Mouse (Mus musculus) layer of hippocampus, postnatal 10 days (tissue): ENCODE measurements around the gene Aatk. TPM values are rescaled to one million over a fixed set of nuclear protein-coding genes. Genes with fewer than 3 reads are reported as not detected.

Experiments
- DNase-seq, 2 experiments: peaks; one replicate each; pipeline ENCODE4 v3.0.0; 2021; ENCODE audit warnings: low spot score in 2 of 2
- total RNA-seq, 2 experiments: library from RNA; stranded (reverse); gene quantifications; 2 replicates each; pipeline ENCODE4 v1.2.3; 2021

Aatk gene
- total RNA-seq, 2 experiments from 2014 or later, result 136 to 148 TPM

- no peak for DNase-seq
These were observed 6.9 kb upstream of the Aatk start for GRCm38 (mm10) chr11:120053846-120054245.

GRCm38 (mm10) chr11:120052274-120052673, 5.3 kb upstream of the Aatk start:
- DNase-seq, result no peak

- DNase-seq, result peak in 1 of 2 experiments; percentile 46
These were observed 4.3 kb upstream of the Aatk start for GRCm38 (mm10) chr11:120051124-120051811.

- no peak for DNase-seq
These were observed 2.1 kb upstream of the Aatk start for GRCm38 (mm10) chr11:120049067-120049466.

GRCm38 (mm10) chr11:120048252-120048556, 1.2 kb upstream of the Aatk start:
- peak; percentile 65 to 77 for DNase-seq

GRCm38 (mm10) chr11:120047531-120048251, 724 bp upstream of the Aatk start:
- DNase-seq, result peak in 1 of 2 experiments; percentile 57

- DNase-seq, result peak; percentile 54 to 68
These were observed 971 bp downstream of the Aatk start for GRCm38 (mm10) chr11:120045839-120046552.

- no peak for DNase-seq
These were observed 1.6 kb downstream of the Aatk start for GRCm38 (mm10) chr11:120045341-120045740.

GRCm38 (mm10) chr11:120042141-120042838, 4.7 kb downstream of the Aatk start:
- DNase-seq, result no peak

- no peak for DNase-seq
These were observed 5.5 kb downstream of the Aatk start for GRCm38 (mm10) chr11:120041191-120042123.

GRCm38 (mm10) chr11:120040440-120040839, 6.5 kb downstream of the Aatk start:
- no peak for DNase-seq

- DNase-seq, result no peak
These were observed 7.4 kb downstream of the Aatk start for GRCm38 (mm10) chr11:120039581-120039980.

GRCm38 (mm10) chr11:120034762-120035161, 12.2 kb downstream of the Aatk start:
- no peak for DNase-seq

GRCm38 (mm10) chr11:120034306-120034705, 12.7 kb downstream of the Aatk start:
- DNase-seq, result no peak

GRCm38 (mm10) chr11:120033473-120033872, 13.5 kb downstream of the Aatk start:
- no peak for DNase-seq

- no peak for DNase-seq
These were observed 14.9 kb downstream of the Aatk start for GRCm38 (mm10) chr11:120032052-120032451.

- peak; percentile 64 to 70 for DNase-seq
These were observed 16.6 kb downstream of the Aatk start for GRCm38 (mm10) chr11:120030145-120030901.

GRCm38 (mm10) chr11:120029431-120030144, 17.4 kb downstream of the Aatk start:
- DNase-seq, result no peak
